Mouse (Mus musculus) activated CD4-positive, CD25-positive, alpha-beta regulatory T cell, adult 4 months (primary cell): ENCODE data around the gene Misp. TPM values are rescaled to one million over a fixed set of nuclear protein-coding genes. Genes with fewer than 3 reads are reported as not detected.

ENCODE experiments used
- ATAC-seq: one replicate; pipeline ENCODE4 v1.8.0; 2017
- polyA plus RNA-seq, 2 experiments: library from polyadenylated mRNA; unstranded; fragments of 100-300 nt; shearing (Covaris generic); gene quantifications; one replicate each; pipeline ENCODE4 v1.2.1; 2017

Misp gene
- polyA plus RNA-seq, result not detected

DNA sequence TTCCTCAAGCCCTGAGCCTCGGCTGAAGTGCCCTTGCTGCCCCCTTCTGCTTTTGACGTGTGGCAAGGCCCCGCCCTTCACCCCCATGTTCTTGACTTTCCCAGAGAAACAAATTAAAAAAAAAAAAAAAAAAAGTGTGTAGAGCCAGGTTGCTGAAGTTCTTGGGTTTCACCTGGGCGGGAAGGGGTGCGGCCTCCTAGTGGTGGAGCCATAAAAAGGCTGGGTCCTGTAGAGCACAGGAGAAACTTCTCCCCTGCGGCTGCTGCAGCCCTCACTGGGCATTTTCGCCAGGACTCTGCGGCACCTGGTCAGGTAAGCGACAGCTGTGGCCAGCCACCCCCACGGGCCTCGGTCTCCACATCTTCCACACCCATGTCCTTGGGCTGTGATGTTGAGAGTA, at the start of gene Misp:
TSS of gene Misp (plus strand) at position 208 of the 400 bp plus-strand sequence.
- ATAC-seq, result no peak

DNA sequence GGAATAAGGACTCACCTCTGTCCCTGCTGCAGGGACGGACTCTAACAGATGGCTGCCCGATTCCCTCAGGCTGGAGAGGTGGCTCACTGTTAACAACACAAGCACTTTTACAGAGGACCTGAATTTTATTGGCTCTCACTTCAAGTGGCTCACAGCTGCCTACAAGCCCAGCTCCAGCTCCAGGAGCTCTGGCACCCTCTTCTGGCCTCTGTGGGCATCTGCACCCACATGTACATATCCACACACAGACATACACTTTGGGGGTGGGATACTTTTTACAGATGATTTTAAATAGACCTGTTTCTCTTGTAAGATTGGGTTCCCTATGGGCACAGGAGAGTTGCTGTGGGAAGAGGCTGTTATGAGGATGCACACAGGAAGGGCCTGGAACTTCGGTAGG, 48.5 kb upstream of the Misp start:
- ATAC-seq, result no peak

DNA sequence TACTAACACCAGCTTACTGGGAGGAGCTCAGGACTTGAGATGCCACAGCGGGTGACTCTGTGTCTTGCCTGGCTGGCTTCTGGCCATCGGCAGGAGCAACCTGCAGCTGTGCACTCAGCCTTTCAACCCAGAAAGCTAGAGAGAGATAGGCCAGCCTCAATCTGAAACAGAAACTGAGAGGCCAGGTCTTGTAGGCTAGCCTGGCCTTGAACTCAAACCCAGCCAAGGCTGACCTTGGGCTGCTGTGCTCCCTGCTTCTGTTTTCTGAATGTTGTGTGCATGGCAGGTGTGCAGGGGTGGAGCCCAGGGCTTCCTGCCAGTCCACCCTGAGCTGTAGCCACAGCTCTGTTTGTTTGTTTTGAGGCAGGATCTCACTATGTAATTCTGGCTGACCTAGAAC, 47.6 kb upstream of the Misp start:
- ATAC-seq, result no peak

DNA sequence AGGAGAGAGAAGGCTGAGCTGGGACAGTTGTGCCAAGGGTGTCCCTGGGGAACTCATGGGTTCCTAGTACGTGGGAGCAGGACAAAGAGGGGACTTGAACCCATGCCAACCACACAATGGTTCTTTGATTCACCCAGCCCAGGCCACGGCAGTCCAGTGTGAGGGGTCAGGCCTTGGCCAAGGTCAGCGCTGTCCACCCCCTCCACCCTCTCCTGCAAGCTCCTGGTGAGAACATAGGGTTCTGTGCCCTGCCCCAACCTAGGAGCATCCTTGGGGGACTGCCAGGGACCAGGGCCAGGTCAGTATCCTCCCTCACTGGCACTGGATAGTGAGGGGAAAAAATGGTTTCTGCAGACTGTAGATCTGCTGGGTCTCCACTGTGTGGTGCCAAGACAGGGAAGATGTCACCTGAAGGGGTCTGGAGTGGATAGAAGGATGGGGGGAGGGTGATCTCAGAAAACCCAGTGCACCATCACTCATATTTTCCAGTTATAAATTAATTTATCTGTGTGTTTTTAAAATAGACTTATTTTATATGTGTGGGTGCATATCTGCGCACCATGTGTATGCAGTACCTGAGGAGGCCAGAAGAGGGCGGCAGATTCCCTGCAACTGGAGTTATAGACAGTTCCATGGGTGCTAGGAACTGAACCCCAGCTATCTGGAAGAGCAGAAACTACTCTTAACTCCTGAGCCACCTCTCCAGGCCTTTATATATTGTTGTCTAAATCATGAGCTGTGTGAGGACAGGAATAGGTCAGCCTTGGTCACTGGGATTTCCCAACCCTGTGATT, 46.1 kb upstream of the Misp start:
- no peak for ATAC-seq

DNA sequence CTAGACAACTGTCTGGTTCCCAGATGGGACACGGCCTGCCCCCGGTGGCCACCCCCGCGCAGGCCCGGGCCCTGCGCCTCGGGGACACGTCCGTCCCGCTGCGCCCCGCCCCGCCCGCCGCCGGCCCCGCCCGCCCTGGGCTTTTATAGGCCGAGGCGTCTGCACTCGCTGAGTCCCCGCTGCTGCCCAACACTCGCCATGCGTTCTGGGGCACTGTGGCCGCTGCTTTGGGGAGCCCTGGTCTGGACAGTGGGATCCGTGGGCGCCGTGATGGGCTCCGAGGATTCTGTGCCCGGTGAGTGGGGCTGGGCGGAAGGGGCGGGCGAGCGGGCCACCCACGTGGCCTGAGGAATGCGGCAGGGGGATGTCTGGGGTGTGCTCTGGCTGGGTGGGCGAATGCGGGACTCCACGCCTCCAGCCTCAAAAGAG, 43.7 kb upstream of the Misp start, which contains the start of gene Fstl3:
TSS of gene Fstl3 (plus strand) at position 170 of the 429 bp plus-strand sequence.
- ATAC-seq, result no peak

DNA sequence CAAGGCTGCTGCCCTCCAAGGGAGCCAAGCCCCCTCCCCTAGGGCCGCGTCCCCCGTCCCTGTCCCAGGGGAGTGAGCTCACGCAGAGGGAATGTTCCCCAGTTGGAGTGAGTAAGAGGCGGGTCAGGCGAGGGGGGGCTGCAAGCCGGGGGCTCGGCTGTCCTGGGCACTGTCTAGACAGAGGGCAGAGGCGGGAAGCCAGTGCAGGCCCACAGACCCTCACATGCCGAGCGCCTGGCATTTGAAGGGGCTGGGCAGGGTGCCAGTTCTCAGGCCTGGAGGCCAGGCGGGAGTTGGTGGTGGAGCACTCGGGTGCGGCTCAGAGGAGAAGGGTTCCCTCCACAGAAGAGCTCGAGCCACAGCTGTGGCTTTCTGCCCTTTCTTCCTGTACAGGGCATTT, 42.8 kb upstream of the Misp start:
- ATAC-seq, result no peak

DNA sequence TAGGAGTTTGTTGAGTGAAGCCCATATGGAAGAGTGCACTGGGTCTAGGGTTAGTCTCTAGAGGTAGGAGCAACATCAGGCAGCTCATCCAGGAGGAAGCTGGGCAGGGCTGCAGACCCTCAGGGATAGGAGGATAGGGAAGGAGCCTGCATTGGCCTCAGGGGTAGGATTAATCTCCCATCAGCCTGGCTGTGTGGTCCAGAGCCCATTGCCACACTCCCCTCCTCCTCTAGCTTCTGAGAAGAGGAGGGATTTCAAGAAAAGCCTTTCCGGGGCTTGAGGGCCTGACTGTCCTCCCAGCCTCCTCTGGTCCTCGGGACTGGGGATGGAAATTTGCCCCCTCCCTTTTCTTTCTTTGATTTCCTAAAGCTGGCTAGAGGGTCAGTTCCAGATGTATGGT, 41.6 kb upstream of the Misp start:
- ATAC-seq, result no peak

DNA sequence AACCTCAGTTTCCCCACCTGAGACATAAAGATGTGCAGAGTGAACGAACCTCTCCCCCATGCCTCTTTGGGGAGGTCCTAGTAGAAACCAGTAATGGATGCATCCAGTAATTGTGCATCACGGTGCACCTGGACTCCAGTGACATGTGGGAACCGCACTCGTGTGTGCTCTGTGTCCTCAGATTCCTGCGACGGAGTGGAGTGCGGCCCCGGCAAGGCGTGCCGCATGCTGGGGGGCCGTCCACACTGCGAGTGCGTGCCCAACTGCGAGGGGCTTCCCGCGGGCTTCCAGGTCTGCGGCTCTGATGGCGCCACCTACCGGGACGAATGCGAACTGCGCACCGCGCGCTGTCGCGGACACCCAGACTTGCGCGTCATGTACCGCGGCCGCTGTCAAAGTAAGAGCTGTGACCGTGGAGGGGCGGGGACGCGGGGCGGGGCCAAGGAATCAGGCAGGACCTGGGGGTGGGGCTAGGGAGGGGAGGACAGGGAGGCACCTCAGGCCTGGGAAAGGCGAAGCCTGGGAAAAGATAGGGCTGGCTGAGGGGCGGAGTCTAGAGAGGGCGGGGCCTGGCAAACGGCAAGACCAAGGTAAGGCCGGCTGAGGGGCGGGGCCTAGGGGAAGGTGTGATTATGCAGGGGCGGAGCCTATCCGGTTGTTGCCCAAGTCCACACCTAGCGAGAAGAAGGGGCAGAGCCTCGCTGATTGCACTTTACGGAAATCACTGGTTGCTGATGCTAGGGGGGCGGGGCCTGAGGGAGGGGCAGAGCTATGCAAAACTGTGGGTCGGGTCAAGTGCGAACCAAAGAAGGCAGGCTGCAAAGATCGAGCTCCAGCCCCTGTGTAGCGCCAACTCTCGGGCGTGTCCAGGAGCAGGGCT, 40.8 kb upstream of the Misp start:
- peak; percentile 77 for ATAC-seq

DNA sequence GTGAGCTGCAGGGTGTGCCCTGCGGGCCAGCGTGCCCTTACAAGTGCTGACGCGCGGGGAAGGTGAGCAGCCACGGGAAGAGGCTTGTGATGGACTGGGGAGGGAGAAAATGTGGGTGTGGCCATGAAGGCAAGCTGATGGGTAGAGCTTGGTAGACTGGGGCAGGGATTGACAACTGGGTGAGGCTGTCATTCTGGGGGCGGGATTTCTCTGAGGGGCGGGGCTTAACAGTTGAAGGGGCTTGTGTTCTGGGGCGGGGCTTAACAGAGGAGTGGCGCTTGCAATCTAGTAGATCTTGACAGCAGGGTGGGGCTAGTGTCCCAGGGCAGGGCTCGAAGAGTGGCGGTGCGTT, 40.1 kb upstream of the Misp start:
- ATAC-seq, result peak; percentile 47

DNA sequence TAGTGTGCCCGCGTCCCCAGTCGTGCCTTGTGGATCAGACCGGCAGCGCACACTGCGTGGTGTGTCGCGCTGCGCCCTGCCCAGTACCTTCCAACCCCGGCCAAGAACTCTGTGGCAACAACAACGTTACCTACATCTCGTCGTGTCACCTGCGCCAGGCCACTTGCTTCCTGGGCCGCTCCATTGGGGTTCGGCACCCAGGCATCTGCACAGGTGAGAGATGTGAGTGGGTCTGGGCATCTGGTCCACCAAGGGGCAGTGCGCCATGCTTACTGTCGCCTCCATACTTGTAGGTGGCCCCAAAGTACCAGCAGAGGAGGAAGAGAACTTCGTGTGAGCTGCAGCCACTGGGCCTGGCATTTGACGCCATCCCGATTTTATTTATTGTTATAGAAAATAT, 39.6 kb upstream of the Misp start:
- no peak for ATAC-seq

DNA sequence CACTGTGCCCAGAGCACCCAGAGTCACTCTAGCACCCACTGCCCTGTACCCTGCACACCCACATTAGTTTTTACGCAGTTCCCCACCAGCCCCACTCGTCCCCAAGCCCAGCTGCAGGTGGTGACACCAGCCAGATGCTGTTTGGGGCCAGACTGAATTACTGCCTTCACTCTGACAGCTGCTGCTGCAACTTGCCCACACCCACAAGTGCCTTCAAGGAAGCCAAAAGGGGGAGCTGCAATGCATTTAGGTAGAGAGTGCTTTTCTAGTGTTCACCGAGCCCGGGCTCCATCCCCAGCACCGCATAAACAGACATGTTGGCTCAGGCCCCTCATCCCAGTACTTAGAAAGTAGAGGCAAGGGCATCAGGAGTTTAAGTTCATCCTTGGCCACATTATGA, 38.8 kb upstream of the Misp start:
- ATAC-seq, result no peak

DNA sequence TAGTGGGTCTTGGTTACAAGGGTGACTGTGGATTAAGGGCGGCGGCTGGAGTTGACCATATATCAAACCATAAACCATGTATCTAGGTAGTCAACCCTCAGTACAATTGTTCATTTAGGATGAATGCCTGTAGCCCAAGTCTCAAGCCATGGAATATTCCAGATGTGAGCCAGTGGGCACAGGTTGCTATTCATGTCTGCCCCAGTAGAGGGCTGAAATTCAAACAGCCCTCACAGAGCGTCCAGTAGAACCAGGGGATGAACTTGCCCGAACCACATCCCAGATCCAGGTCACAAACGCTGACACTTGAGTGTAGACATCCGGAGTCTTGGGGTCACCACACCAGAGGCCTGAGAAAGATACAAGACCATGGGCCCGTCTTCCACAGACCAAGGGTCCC, 37.7 kb upstream of the Misp start:
- ATAC-seq, result no peak

DNA sequence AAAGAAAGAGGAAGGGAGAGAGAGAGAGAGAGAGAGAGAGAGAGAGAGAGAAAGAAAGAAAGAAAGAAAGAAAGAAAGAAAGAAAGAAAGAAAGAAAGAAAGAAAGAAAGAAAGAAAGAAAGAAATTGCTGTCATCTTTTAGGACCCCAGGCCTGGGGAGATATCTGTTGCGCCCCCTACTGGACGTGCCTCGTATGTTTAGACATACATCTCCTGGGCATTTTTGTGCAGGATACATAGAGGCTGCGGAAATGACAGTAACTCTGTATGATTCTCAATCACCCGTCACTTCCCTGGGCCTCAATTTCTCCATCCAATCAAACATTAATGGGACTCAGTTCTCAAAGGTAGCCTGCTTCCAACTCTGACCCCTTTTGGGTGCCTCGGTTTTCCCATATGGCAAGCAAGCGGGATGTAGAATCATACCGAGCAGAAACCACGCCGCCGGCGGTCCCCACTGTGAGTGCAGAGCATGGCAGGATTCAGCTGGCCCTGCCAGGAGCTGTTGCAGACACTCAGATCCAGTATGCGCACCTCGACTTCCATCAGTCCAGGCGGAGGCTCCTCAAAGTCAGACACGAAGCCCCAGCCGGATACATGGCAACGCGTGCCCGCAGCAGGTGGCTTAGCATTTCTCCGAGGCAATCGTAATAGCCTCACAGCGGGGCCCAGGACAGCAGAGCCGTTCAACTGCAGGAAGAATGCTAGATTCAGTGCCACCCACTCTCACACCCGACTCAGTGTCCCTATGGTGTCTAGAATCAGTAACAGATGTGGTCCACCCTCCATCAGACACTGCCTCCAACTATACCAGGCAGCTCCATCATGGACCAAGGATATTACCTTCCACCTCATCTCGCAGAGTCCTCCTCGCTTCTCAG, 36.6 kb upstream of the Misp start:
- no peak for ATAC-seq

DNA sequence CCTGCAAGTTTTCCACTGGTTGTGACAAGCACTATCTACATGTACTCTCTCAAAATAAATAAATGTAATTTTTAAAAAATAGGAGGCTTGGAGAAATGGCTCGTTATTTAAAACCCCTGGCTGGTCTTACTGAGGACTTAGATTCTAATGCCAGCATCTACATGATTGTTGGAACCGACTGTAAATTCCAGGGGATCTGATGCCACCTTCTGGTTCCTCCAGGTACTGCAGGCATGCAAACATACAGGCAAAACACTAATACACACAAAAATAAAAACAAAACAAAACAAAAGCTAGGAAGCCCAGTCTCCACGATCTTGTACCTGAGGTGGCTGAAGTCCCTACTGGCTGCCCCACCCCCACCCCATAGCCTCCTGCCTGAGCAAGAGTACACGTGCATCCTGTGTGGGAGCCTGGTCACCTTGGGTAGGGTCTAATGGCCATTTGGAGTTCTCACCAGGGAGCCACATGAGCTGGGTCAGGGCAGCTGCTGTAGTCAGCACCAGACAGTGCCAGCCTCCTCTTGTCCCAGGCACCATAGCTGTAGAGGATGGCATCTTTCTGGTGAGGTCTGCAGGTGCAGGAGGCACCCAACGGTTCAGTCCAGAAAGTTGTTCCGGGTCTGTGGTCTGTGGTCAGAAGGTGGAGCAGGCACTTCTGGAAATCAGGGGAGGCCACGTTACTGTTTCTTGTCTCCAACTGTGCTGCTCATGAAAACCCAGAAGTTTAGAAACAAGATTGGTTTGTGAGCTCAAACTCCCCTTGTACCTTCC, 32.2 kb upstream of the Misp start:
- ATAC-seq, result no peak

DNA sequence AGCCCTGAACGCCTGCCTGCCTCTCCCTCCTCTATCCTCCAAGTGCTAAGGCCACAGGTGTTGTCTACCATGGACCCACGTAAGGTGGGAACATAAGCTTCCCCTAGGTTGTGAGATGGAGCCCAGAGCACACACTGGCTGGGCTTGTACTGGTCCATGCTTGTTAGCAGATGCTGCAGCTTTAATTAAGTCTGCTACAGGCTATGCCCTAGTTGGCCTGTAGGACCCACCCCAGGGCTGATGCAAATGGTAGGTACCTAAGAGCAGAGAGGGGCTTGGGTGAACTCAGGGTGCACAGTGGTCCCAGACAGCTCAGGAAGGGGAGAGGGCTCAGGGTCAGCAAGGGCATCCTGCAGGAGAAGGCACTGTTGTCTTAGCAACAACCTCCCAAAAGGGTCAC, 31.2 kb upstream of the Misp start:
- ATAC-seq, result no peak

DNA sequence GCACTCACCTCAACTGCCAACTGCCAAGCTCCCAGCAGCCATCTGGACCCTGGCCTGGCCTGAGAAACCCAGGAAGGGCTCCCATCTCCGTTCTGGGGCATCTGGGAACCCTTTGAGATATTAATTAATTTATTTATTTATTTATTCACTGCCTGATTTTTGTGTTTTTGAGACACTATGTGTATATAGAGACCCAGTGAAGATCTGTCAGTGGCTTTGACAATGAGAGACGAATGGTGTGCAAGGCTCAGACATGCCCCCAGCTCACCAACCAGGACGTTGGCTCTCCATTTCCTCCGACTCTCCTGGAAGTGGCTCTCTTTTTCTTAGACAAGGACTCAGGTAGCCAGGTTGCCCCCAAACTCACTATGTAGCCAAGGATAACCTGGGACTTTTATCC, 29.9 kb upstream of the Misp start, which contains the start of gene Prss57:
TSS of gene Prss57 (minus strand) at position 101 of the 400 bp plus-strand sequence.
- no peak for ATAC-seq

DNA sequence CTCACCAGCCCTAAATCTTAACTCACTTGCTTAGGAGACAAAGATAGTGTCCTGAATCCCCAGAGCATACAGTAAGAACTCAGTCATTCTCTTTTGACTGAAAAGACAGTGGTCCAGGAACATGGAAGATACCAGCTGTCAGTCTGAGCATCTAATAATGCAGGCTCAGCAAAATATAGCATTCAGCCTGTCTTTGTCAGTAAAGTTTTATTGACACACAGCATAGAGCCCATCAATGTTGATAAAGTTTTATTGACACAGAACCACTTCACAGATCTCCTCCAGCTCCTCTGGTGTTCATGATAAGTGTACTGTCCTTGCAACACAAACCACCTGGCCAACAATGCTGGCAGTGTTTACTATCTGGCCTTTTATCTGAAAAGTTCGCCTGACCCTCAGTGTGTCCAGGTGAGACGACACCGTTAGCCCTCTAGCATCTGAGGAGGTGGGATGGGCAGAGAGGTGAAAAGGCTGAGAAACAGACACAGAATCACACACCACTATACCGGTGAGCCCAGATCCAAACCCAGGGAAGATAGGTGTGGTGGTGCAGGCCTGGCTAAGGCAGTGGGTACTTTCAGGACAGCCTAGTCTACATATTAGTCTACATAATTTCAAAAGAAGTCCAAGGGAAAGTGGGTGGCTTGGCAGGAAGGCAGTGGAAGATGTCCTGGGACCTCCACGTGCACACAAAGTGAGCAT, 28.3 kb upstream of the Misp start:
- no peak for ATAC-seq

DNA sequence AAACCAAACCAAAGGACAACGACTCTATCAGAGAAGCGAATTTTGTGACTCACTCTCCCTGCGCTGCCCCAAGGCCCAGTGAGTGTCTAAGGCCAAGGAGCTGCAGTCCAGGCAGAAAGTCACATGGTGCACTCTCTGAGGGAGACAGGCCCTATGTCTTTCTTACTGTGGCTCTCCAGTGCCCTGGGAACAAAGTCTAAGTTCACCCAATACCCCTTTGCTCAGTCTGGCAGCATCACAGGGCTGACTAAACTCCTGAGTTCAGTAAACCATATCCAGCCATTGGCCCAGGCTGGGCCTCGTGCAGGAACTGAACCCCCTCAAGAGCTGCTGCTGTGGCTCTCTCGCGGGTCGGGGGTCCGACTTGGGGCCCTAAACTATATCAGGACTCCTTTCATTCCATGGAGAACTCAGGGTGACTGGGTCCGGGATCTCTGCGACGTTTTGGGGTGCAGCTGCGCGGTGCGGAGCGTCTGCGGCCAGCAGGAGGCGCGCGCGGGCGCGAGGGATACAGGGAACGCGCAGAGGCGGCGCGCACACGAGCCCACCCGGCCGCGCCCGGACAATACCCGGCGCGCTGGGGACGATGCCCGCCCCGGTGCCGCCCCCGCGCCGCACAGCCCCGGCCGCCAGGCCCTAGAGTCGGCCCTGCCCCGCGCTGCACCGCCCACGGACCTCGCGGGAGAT, 27.6 kb upstream of the Misp start, which contains the start of gene Palm:
TSS of gene Palm (plus strand) at position 522 of the 687 bp plus-strand sequence.
- peak; percentile 46 for ATAC-seq

DNA sequence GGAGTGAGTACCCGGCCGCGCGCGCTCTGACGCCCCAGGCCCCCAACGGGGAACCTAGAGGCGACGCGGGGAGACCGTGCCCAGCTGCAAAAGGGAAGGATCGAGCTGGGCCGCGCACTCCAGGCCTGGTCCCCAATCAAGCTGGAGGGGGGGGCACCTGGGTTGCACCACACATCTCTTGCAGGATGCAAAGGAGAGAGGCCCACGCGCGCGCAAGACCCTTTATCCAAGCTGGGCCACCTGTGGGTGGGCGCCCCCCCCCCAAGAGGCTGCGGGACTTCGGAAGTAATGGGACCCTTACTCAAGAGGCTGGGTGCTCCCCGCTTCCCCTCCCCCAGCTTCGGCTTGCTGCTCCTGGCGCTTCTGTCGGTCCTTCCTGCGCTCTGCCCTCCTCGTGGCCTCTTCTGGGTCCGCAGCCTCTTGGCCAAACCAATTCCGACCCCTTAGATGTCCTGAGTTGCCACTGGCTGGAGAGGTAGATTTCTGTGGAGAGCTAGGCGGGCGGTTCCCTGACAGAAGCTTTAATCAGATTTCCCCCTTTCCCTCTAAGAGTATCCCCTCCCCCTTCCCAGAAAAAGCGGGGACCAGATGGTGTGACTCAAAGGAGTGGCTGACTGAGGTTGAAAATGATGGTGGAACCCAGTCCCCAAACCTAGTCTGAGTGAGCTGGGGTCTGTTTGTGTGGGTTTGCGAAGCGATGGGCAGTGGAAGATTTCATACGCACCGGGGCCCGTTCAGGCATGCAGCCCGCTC, 26.9 kb upstream of the Misp start:
- ATAC-seq, result peak; percentile 32

DNA sequence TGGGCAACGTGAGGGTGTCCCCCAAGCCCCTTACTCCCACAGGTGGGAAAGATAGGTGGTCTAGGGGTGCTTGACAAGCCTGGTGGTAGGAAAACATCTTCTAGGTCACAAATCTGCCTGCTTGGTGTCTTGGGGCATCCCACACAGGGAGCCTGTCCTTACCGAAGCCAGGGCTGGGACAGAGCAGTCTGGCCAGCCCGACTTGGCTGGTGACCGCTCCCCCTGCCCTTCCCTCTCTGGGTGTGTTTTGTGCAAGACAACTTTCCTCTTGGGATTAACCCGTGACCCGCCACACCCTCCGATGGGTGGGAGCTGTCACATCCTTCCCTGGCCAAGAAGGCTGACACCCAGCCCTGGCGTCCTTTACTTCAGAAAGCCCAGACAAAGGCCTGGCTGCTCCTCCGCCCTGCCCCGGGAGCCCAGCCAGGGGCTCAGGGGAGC, 26.3 kb upstream of the Misp start:
- no peak for ATAC-seq
